Comparison of ENCODE assay signal across 8 mouse cellular contexts in genomic region chr15:100728586-100728985, GRCm38 (mm10). TPM values are rescaled to one million over a fixed set of nuclear protein-coding genes. Genes with fewer than 3 reads are reported as not detected.
A peak's percentile ranks its signal among the peaks of the same experiment; 100 is the strongest.
DNase-seq lines count a peak whose midpoint lies in the region; ATAC-seq and TF ChIP-seq lines count a peak whose summit lies in the region.

No protein-coding gene starts in this region.

- WGBS in neural tube, embryonic 11.5 days, result 19% methylated on average over 9 of the region's 9 CpGs
- 24% methylated on average over 9 of the region's 9 CpGs for WGBS in forebrain, embryonic 12.5 days
- WGBS in liver, embryonic 14.5 days (ENCODE audit: insufficient replicate concordance), result 24% methylated on average over 9 of the region's 9 CpGs
- WGBS in stomach, embryonic 15.5 days, result 43% methylated on average over 9 of the region's 9 CpGs

- peak overlapping the region; percentile 47 for H3K4me2 ChIP-seq in neural tube, embryonic 11.5 days (ENCODE audit: low read depth)
- peak overlapping the region; percentile 65 for H3K4me2 ChIP-seq in forebrain, embryonic 12.5 days
- peak overlapping the region; percentile 61 for H3K4me2 ChIP-seq in liver, embryonic 14.5 days (ENCODE audit: low read depth)
- H3K4me2 ChIP-seq in stomach, embryonic 15.5 days, result peak overlapping the region; percentile 68

- H3K27me3 ChIP-seq in neural tube, embryonic 11.5 days (ENCODE audit: control insufficient read depth, insufficient read depth, low read length), result peaks cover 30% of the 10 kb centered on the region
- H3K27me3 ChIP-seq in forebrain, embryonic 12.5 days, result peaks cover 54% of the 10 kb centered on the region
- peaks cover 36% of the 10 kb centered on the region for H3K27me3 ChIP-seq in liver, embryonic 14.5 days (ENCODE audit: control insufficient read depth, insufficient read depth, low read length)
- H3K27me3 ChIP-seq in stomach, embryonic 15.5 days (replicated peaks), result peaks cover 31% of the 10 kb centered on the region

- peak overlapping the region; percentile 31; the same call in 1 of the 2 replicates for H3K9ac ChIP-seq in neural tube, embryonic 11.5 days (ENCODE audit: low read length)
- peak overlapping the region; percentile 40; the same call in 1 of the 2 replicates for H3K9ac ChIP-seq in forebrain, embryonic 12.5 days
- no peak overlapping the region for H3K9ac ChIP-seq in liver, embryonic 14.5 days (replicated peaks)
- H3K9ac ChIP-seq in stomach, embryonic 15.5 days, result no peak overlapping the region

- H3K36me3 ChIP-seq in neural tube, embryonic 11.5 days (ENCODE audit: control insufficient read depth, insufficient read depth, low read length), result no peaks in the 10 kb centered on the region
- no peaks in the 10 kb centered on the region for H3K36me3 ChIP-seq in forebrain, embryonic 12.5 days (replicated peaks)
- H3K36me3 ChIP-seq in liver, embryonic 14.5 days (replicated peaks; ENCODE audit: control insufficient read depth, insufficient read depth, low read depth), result no peaks in the 10 kb centered on the region
- no peaks in the 10 kb centered on the region for H3K36me3 ChIP-seq in stomach, embryonic 15.5 days

- no peak for ATAC-seq in neural tube, embryonic 11.5 days (ENCODE audit: insufficient read depth, low FRiP score, low TSS enrichment)
- no peak for ATAC-seq in forebrain, embryonic 12.5 days (ENCODE audit: low FRiP score)
- no peak for ATAC-seq in liver, embryonic 14.5 days (ENCODE audit: insufficient read depth)
- no peak for ATAC-seq in stomach, embryonic 15.5 days (ENCODE audit: insufficient read depth, low FRiP score, low read depth)

- TF ChIP-seq EP300 in liver, embryonic 14.5 days (IDR thresholded peaks at IDR 0.05; ENCODE audit: low read depth), result no peak

- peaks cover 4% of the 10 kb centered on the region; the same call in 1 of the 2 replicates for H3K4me1 ChIP-seq in neural tube, embryonic 11.5 days (ENCODE audit: control insufficient read depth, insufficient read depth, low read length)
- peaks cover 11% of the 10 kb centered on the region for H3K4me1 ChIP-seq in forebrain, embryonic 12.5 days
- peaks cover 0 to 8% of the 10 kb centered on the region in 2 experiments; a peak in 3 of 4 replicates for H3K4me1 ChIP-seq in liver, embryonic 14.5 days (replicated peaks; ENCODE audit: control insufficient read depth in 2 of 2, insufficient read depth in 2 of 2, low read length in 1 of 2)
- H3K4me1 ChIP-seq in stomach, embryonic 15.5 days, result peaks cover 10% of the 10 kb centered on the region

- H3K9me3 ChIP-seq in neural tube, embryonic 11.5 days (ENCODE audit: control insufficient read depth, low read length), result no peaks in the 10 kb centered on the region
- H3K9me3 ChIP-seq in forebrain, embryonic 12.5 days, result no peaks in the 10 kb centered on the region
- no peaks in the 10 kb centered on the region for H3K9me3 ChIP-seq in liver, embryonic 14.5 days (ENCODE audit: control insufficient read depth, low read length)
- H3K9me3 ChIP-seq in stomach, embryonic 15.5 days, result no peaks in the 10 kb centered on the region

- DNase-seq in neural tube, embryonic 11.5 days (ENCODE audit: low spot score), result no peak
- DNase-seq in neural tube, embryonic 10.5 days (ENCODE audit: extremely low spot score, low spot score), result no peak
- no peak for DNase-seq in liver, embryonic 14.5 days (ENCODE audit: low read depth in 3 of 3, low spot score in 3 of 3)
- no peak for DNase-seq in cerebellum, postnatal 25 days
- no peak for DNase-seq in left cerebral cortex, adult 18-20 months (ENCODE audit: low spot score in 2 of 2)
- DNase-seq in embryo, embryonic 10 days (ENCODE audit: low spot score), result no peak

- peak overlapping the region; percentile 34 for H3K4me3 ChIP-seq in neural tube, embryonic 11.5 days (ENCODE audit: low read depth, low read length)
- H3K4me3 ChIP-seq in forebrain, embryonic 12.5 days (replicated peaks), result peak overlapping the region; percentile 41
- peak overlapping the region; percentile 13 to 46; a peak in 3 of 4 replicates for H3K4me3 ChIP-seq in liver, embryonic 14.5 days (ENCODE audit: insufficient read depth in 1 of 2, low read depth in 2 of 2, low read length in 2 of 2)
- peak overlapping the region; percentile 38 for H3K4me3 ChIP-seq in stomach, embryonic 15.5 days (replicated peaks)

- H3K27ac ChIP-seq in neural tube, embryonic 11.5 days (ENCODE audit: low read depth, low read length), result no peak overlapping the region
- no peak overlapping the region for H3K27ac ChIP-seq in forebrain, embryonic 12.5 days
- H3K27ac ChIP-seq in liver, embryonic 14.5 days, result no peak overlapping the region
- H3K27ac ChIP-seq in stomach, embryonic 15.5 days, result no peak overlapping the region

- TF ChIP-seq CTCF in liver, embryonic 14.5 days (IDR thresholded peaks at IDR 0.05; ENCODE audit: low read depth), result no peak

RNA-seq across cellular contexts. Expression of gene Galnt6, which starts 0.6 kb away (rescaled TPM):
- 0.11 TPM in 1 of 2 replicates, not detected in the other for polyA plus RNA-seq in neural tube, embryonic 11.5 days (2014; fragmentation: Nextera tagmentation; extraction: Ambion mirVana)
- 0.05 TPM in 1 of 2 replicates, not detected in the other for polyA plus RNA-seq in forebrain, embryonic 12.5 days (2016; fragmentation: Nextera tagmentation; extraction: Ambion mirVana)
- 0.36 and 0.47 TPM in 2 replicates for polyA plus RNA-seq in liver, embryonic 14.5 days (2012; rRNA removed)
- polyA plus RNA-seq in liver, embryonic 14.5 days (2014; fragmentation: Nextera tagmentation; extraction: Ambion mirVana), result 0.73 and 0.84 TPM in 2 replicates
- polyA plus RNA-seq in stomach, embryonic 15.5 days (2015; fragmentation: Nextera tagmentation; extraction: Ambion mirVana), result 4.0 and 4.4 TPM in 2 replicates
- total RNA-seq in left cerebral cortex, adult 18-20 months (2021), result 1 to 10 TPM; 5.7 to 6.7 TPM

RNA-seq across cellular contexts. Expression of gene Slc4a8, which starts 33.0 kb away (rescaled TPM):
- polyA plus RNA-seq in neural tube, embryonic 11.5 days (2014; fragmentation: Nextera tagmentation; extraction: Ambion mirVana), result 7.9 and 11.3 TPM in 2 replicates
- polyA plus RNA-seq in forebrain, embryonic 12.5 days (2016; fragmentation: Nextera tagmentation; extraction: Ambion mirVana), result 18.6 and 19.5 TPM in 2 replicates
- polyA plus RNA-seq in liver, embryonic 14.5 days (2012; rRNA removed), result 0.15 and 0.16 TPM in 2 replicates
- polyA plus RNA-seq in liver, embryonic 14.5 days (2014; fragmentation: Nextera tagmentation; extraction: Ambion mirVana), result 0.30 and 0.55 TPM in 2 replicates
- polyA plus RNA-seq in stomach, embryonic 15.5 days (2015; fragmentation: Nextera tagmentation; extraction: Ambion mirVana), result 4.6 and 4.9 TPM in 2 replicates
- 10 to 100 TPM; 67.6 to 73.7 TPM for total RNA-seq in left cerebral cortex, adult 18-20 months (2021)

RNA-seq across cellular contexts. Expression of gene Cela1, which starts 40.9 kb away (rescaled TPM):
- 1.3 and 4.7 TPM in 2 replicates for polyA plus RNA-seq in neural tube, embryonic 11.5 days (2014; fragmentation: Nextera tagmentation; extraction: Ambion mirVana)
- not detected in 2 replicates for polyA plus RNA-seq in forebrain, embryonic 12.5 days (2016; fragmentation: Nextera tagmentation; extraction: Ambion mirVana)
- 8.1 and 9.5 TPM in 2 replicates for polyA plus RNA-seq in liver, embryonic 14.5 days (2012; rRNA removed)
- polyA plus RNA-seq in liver, embryonic 14.5 days (2014; fragmentation: Nextera tagmentation; extraction: Ambion mirVana), result 11.5 and 13.8 TPM in 2 replicates
- polyA plus RNA-seq in stomach, embryonic 15.5 days (2015; fragmentation: Nextera tagmentation; extraction: Ambion mirVana), result 273 and 329 TPM in 2 replicates
- total RNA-seq in left cerebral cortex, adult 18-20 months (2021), result 1 to 10 TPM; 2.7 TPM

RNA-seq across cellular contexts. Expression of gene Bin2, which starts 59.2 kb away (rescaled TPM):
- polyA plus RNA-seq in neural tube, embryonic 11.5 days (2014; fragmentation: Nextera tagmentation; extraction: Ambion mirVana), result 3.6 and 5.1 TPM in 2 replicates
- 1.9 and 2.2 TPM in 2 replicates for polyA plus RNA-seq in forebrain, embryonic 12.5 days (2016; fragmentation: Nextera tagmentation; extraction: Ambion mirVana)
- polyA plus RNA-seq in liver, embryonic 14.5 days (2012; rRNA removed), result 16.5 and 17.5 TPM in 2 replicates
- polyA plus RNA-seq in liver, embryonic 14.5 days (2014; fragmentation: Nextera tagmentation; extraction: Ambion mirVana), result 12.7 and 15.2 TPM in 2 replicates
- 7.1 TPM in 2 replicates for polyA plus RNA-seq in stomach, embryonic 15.5 days (2015; fragmentation: Nextera tagmentation; extraction: Ambion mirVana)
- 1 to 10 TPM; 5.2 to 5.4 TPM for total RNA-seq in left cerebral cortex, adult 18-20 months (2021)

Comparison
In these comparisons a context has a peak if more than half of its experiments do, and no peak if none do; other contexts are left out.
1. H3K9ac ChIP-seq: peak in neural tube, embryonic 11.5 days (single experiment) and forebrain, embryonic 12.5 days (single experiment); none in liver, embryonic 14.5 days (single experiment) and stomach, embryonic 15.5 days (single experiment).
2. RNA of gene Cela1, which starts 40.9 kb away (polyA plus RNA-seq): 273 to 329 TPM in stomach, embryonic 15.5 days; 8.1 to 13.8 TPM in liver, embryonic 14.5 days, 1.3 to 4.7 TPM in neural tube, embryonic 11.5 days and not detected in forebrain, embryonic 12.5 days; every median in the first group is over 10 times any median in the second.
3. Peak in every context shown above with its lines, with median percentiles within 50 percentile points of each other: H3K4me2 ChIP-seq and H3K4me3 ChIP-seq.